19 mouse cellular contexts compared by ENCODE assay signal in the genomic region with DNA sequence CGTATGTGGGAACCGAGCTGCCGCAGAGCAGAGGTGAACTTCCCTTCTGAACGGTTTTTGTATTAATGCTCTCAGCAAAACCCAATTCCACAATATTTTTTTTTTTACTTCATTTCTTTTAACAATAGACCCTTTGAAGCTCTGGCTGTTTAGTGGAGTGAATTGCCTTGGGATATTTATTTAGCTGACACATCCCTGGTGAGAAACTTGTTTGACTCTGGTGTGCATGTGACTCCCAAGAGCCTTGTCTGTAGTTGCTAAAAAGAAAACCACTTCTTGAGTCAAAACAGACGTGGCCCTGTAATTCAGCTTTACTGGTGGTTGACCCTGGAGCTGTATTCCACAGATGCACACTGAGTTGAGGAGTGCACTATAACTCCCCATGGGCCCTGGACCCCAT.
"Had no signal": no experiment of that assay in that cellular context is flagged by ENCODE, and none has a peak within 500 bp of the region (broad histone marks: within the 10 kb centered on the region; RNA-seq: fewer than 3 reads in every experiment).

No protein-coding gene starts in this region.

- H3K27me3 ChIP-seq: neural tube, embryonic 13.5 days; neural tube, embryonic 15.5 days had no signal

- H3K36me3 ChIP-seq: midbrain, embryonic 10.5 days; midbrain, embryonic 12.5 days; neural tube, embryonic 13.5 days; neural tube, embryonic 15.5 days had no signal

- ATAC-seq: midbrain, embryonic 16.5 days had no signal

- H3K9me3 ChIP-seq: midbrain, embryonic 10.5 days; midbrain, embryonic 12.5 days; neural tube, embryonic 13.5 days; neural tube, embryonic 15.5 days had no signal

- H3K4me2 ChIP-seq: lung, embryonic 14.5 days; midbrain, embryonic 12.5 days; neural tube, embryonic 13.5 days; neural tube, embryonic 15.5 days had no signal

- H3K4me3 ChIP-seq: midbrain, embryonic 10.5 days; midbrain, embryonic 12.5 days; myocyte; neural tube, embryonic 13.5 days; neural tube, embryonic 15.5 days had no signal

- DNase-seq: lung, adult 18-20 months; lung, embryonic 14.5 days; lung, postnatal 10 days; lung, postnatal 4 days; midbrain, embryonic 14.5 days; retina, postnatal 1 day; right cerebral cortex, adult 18-20 months; right cerebral cortex, postnatal 25 days; right cerebral cortex, postnatal 4 days; spleen, adult 18-20 months; thymus, adult 18-20 months; thymus, postnatal 14 days; thymus, postnatal 36 days had no signal

- H3K4me1 ChIP-seq: midbrain, embryonic 10.5 days; midbrain, embryonic 12.5 days; neural tube, embryonic 13.5 days; neural tube, embryonic 15.5 days had no signal

- H3K9ac ChIP-seq: lung, embryonic 14.5 days; midbrain, embryonic 12.5 days; neural tube, embryonic 13.5 days; neural tube, embryonic 15.5 days had no signal

- H3K27ac ChIP-seq: midbrain, embryonic 10.5 days; midbrain, embryonic 12.5 days; neural tube, embryonic 13.5 days; neural tube, embryonic 15.5 days had no signal
